In genomic region chr10:89635018-89635417, GRCm38 (mm10) we compare ENCODE assay signal across 10 mouse cellular contexts. TPM values are rescaled to one million over a fixed set of nuclear protein-coding genes. Genes with fewer than 3 reads are reported as not detected.
DNase-seq lines count a peak whose midpoint lies in the region; ATAC-seq lines count a peak whose summit lies in the region.
"Had no signal": no experiment of that assay in that cellular context is flagged by ENCODE, and none has a peak within 500 bp of the region (broad histone marks: within the 10 kb centered on the region; RNA-seq: fewer than 3 reads in every experiment).

No protein-coding gene starts in this region.

- H3K36me3 ChIP-seq in forebrain, embryonic 15.5 days, result peaks cover 9% of the 10 kb centered on the region
- peaks cover 12% of the 10 kb centered on the region for H3K36me3 ChIP-seq in forebrain, embryonic 12.5 days (replicated peaks)
- H3K36me3 ChIP-seq in midbrain, embryonic 11.5 days (ENCODE audit: control insufficient read depth, insufficient read depth, low read length), result no peaks in the 10 kb centered on the region
- peaks cover 18% of the 10 kb centered on the region for H3K36me3 ChIP-seq in midbrain, embryonic 10.5 days

- no peak for DNase-seq in midbrain, embryonic 11.5 days (ENCODE audit: low spot score, missing footprints)
- no peak for DNase-seq in midbrain, embryonic 10.5 days (ENCODE audit: low spot score)
- peak; percentile 70 to 72 for DNase-seq in cerebellum, postnatal 14 days
- DNase-seq in urinary bladder, postnatal 4 days (ENCODE audit: low spot score in 2 of 2), result no peak
- DNase-seq in lung, postnatal 25 days (ENCODE audit: low spot score), result no peak

- H3K9me3 ChIP-seq in forebrain, embryonic 15.5 days, result no peaks in the 10 kb centered on the region
- H3K9me3 ChIP-seq in forebrain, embryonic 12.5 days, result no peaks in the 10 kb centered on the region
- H3K9me3 ChIP-seq in midbrain, embryonic 11.5 days (ENCODE audit: control insufficient read depth, low read length), result no peaks in the 10 kb centered on the region
- H3K9me3 ChIP-seq in midbrain, embryonic 10.5 days (replicated peaks), result no peaks in the 10 kb centered on the region
- H3K9me3 ChIP-seq: limb, embryonic 15.5 days had no signal

- H3K4me2 ChIP-seq in forebrain, embryonic 15.5 days (replicated peaks), result no peak overlapping the region
- H3K4me2 ChIP-seq in forebrain, embryonic 12.5 days, result no peak overlapping the region
- H3K4me2 ChIP-seq in midbrain, embryonic 11.5 days, result no peak overlapping the region
- H3K4me2 ChIP-seq: limb, embryonic 15.5 days had no signal

- no peak overlapping the region for H3K9ac ChIP-seq in forebrain, embryonic 15.5 days (replicated peaks)
- no peak overlapping the region for H3K9ac ChIP-seq in forebrain, embryonic 12.5 days
- H3K9ac ChIP-seq in midbrain, embryonic 11.5 days (ENCODE audit: low read length), result no peak overlapping the region
- H3K9ac ChIP-seq: limb, embryonic 15.5 days had no signal

- 0 out of 2 replicates have a peak, but pooled peaks cover 3% of the 10 kb centered on the region for H3K4me1 ChIP-seq in forebrain, embryonic 15.5 days
- H3K4me1 ChIP-seq in forebrain, embryonic 12.5 days, result no peaks in the 10 kb centered on the region
- H3K4me1 ChIP-seq in midbrain, embryonic 11.5 days (ENCODE audit: control insufficient read depth, insufficient read depth, low read length), result no peaks in the 10 kb centered on the region
- H3K4me1 ChIP-seq in midbrain, embryonic 10.5 days, result no peaks in the 10 kb centered on the region
- H3K4me1 ChIP-seq: limb, embryonic 15.5 days had no signal

- no peak overlapping the region for H3K4me3 ChIP-seq in forebrain, embryonic 15.5 days
- no peak overlapping the region for H3K4me3 ChIP-seq in forebrain, embryonic 12.5 days (replicated peaks)
- H3K4me3 ChIP-seq in midbrain, embryonic 11.5 days (ENCODE audit: low read depth, low read length), result no peak overlapping the region
- H3K4me3 ChIP-seq in midbrain, embryonic 10.5 days, result no peak overlapping the region
- H3K4me3 ChIP-seq: erythroblast, embryonic 14.5 days; limb, embryonic 15.5 days had no signal

- H3K27ac ChIP-seq in forebrain, embryonic 15.5 days (replicated peaks), result no peak overlapping the region
- no peak overlapping the region for H3K27ac ChIP-seq in forebrain, embryonic 12.5 days
- no peak overlapping the region for H3K27ac ChIP-seq in midbrain, embryonic 11.5 days (ENCODE audit: low read depth, low read length)
- no peak overlapping the region for H3K27ac ChIP-seq in midbrain, embryonic 10.5 days (replicated peaks)
- H3K27ac ChIP-seq: limb, embryonic 15.5 days had no signal

- 73% methylated on average over 5 of the region's 5 CpGs for WGBS in forebrain, embryonic 15.5 days
- 89% methylated on average over 5 of the region's 5 CpGs for WGBS in forebrain, embryonic 12.5 days
- WGBS in midbrain, embryonic 11.5 days, result 90% methylated on average over 5 of the region's 5 CpGs
- 93% methylated on average over 5 of the region's 5 CpGs for WGBS in midbrain, embryonic 10.5 days

- H3K27me3 ChIP-seq in forebrain, embryonic 15.5 days, result no peaks in the 10 kb centered on the region
- no peaks in the 10 kb centered on the region for H3K27me3 ChIP-seq in forebrain, embryonic 12.5 days
- no peaks in the 10 kb centered on the region for H3K27me3 ChIP-seq in midbrain, embryonic 11.5 days (ENCODE audit: control insufficient read depth, insufficient read depth, low read length)
- no peaks in the 10 kb centered on the region for H3K27me3 ChIP-seq in midbrain, embryonic 10.5 days (ENCODE audit: low read depth, poor library complexity, severe bottlenecking)
- H3K27me3 ChIP-seq: limb, embryonic 15.5 days had no signal

- ATAC-seq in forebrain, embryonic 15.5 days (replicated peaks), result peak; percentile 66
- no peak for ATAC-seq in forebrain, embryonic 12.5 days (ENCODE audit: low FRiP score)
- 0 out of 2 replicates have a peak, but pooled peaks have one; percentile 27 for ATAC-seq in midbrain, embryonic 11.5 days (ENCODE audit: low FRiP score)
- peak; percentile 70 for ATAC-seq in megakaryocyte-erythroid progenitor cell, adult 5-6 weeks (replicated peaks; ENCODE audit: low FRiP score, low TSS enrichment, poor library complexity, severe bottlenecking)

RNA-seq across cellular contexts. Expression of gene Slc17a8, which starts 14.0 kb away (rescaled TPM):
- 0.29 and 0.38 TPM in 2 replicates for polyA plus RNA-seq in forebrain, embryonic 15.5 days (2015; fragmentation: Nextera tagmentation; extraction: Ambion mirVana)
- 0.40 and 0.57 TPM in 2 replicates for polyA plus RNA-seq in forebrain, embryonic 12.5 days (2016; fragmentation: Nextera tagmentation; extraction: Ambion mirVana)
- 0.42 and 0.86 TPM in 2 replicates for polyA plus RNA-seq in midbrain, embryonic 11.5 days (2014; fragmentation: Nextera tagmentation; extraction: Ambion mirVana)
- polyA plus RNA-seq in midbrain, embryonic 10.5 days (2016; fragmentation: Nextera tagmentation; extraction: Ambion mirVana), result 0.26 and 0.46 TPM in 2 replicates
- total RNA-seq in megakaryocyte-erythroid progenitor cell, adult 5-6 weeks (2014; fragmentation: Nextera tagmentation), result 0.13 TPM in 1 of 2 replicates, not detected in the other
- total RNA-seq in megakaryocyte-erythroid progenitor cell, adult 5-6 weeks (2017), result 0.19 TPM in 1 of 2 replicates, not detected in the other
- polyA plus RNA-seq: erythroblast, embryonic 14.5 days had no signal

RNA-seq across cellular contexts. Expression of gene Scyl2, which starts 51.1 kb away (rescaled TPM):
- 9.0 and 9.2 TPM in 2 replicates for polyA plus RNA-seq in forebrain, embryonic 15.5 days (2015; fragmentation: Nextera tagmentation; extraction: Ambion mirVana)
- polyA plus RNA-seq in forebrain, embryonic 12.5 days (2016; fragmentation: Nextera tagmentation; extraction: Ambion mirVana), result 11.8 and 13.7 TPM in 2 replicates
- 26.2 and 31.9 TPM in 2 replicates for polyA plus RNA-seq in midbrain, embryonic 11.5 days (2014; fragmentation: Nextera tagmentation; extraction: Ambion mirVana)
- polyA plus RNA-seq in midbrain, embryonic 10.5 days (2016; fragmentation: Nextera tagmentation; extraction: Ambion mirVana), result 8.3 and 9.9 TPM in 2 replicates
- 34.0 and 50.8 TPM in 2 replicates for total RNA-seq in megakaryocyte-erythroid progenitor cell, adult 5-6 weeks (2014; fragmentation: Nextera tagmentation)
- 45.7 and 52.7 TPM in 2 replicates for total RNA-seq in megakaryocyte-erythroid progenitor cell, adult 5-6 weeks (2017)

Comparison
In these comparisons a context has a peak if more than half of its experiments do, and no peak if none do; other contexts are left out.
1. DNase-seq: peak in cerebellum, postnatal 14 days (2 of 2); none in midbrain, embryonic 11.5 days (single experiment), midbrain, embryonic 10.5 days (single experiment), urinary bladder, postnatal 4 days (0 of 2) and lung, postnatal 25 days (single experiment).